Mouse (Mus musculus) ZHBTc4 (cell line): Measurements from ENCODE around the gene Crocc.

Experiments
- DNase-seq: peaks from one replicate; pipeline ENCODE4 v3.0.0-alpha.2; 2011; ENCODE audit warnings: low read depth, low spot score

Crocc gene

DNA sequence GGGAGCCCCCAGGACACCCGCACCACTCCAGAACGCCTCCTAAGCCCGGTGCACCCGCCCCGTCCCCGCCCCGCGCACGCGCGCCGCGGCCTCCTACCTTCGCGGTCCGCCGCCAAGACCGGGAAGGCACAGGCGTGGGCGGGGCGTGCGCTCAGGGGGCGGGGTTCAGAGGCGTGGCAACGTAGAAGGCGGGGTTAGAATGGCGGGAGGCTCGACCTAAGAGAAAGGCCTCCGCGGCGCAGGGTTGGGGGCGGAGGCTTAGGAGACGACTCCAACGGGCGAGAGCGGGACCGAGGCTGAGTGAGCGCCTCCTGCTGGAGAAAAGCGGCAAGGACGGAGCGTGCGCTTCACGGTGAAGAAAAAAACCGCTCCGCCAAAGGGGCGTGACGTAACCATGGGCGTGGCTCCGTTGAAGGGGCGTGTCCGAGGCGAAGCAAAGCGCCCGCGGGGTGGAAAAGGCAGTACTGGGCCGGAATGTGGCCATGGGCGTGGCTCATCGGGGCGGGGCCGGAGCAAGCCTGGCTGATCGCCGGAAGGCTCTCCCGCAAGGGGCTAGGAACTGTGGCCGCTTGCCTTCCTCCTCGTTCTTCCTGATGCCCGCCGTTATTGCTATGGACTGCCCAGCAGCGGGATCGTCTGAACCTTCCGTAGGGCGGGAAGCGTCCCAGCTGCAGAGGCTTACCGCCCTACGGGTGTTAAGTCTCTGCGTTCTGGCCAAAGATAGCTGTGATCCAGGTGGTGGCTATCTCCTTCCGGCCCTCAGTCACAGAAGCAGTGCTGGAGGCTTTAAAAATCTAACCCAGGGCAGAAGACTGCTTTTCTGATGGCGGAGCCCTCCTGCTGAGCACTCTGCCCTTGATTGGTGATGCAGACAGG is at the start of gene Crocc:
Gene Crocc (minus strand): TSS at position 125 of the 876 bp plus-strand sequence.
- peak; percentile 99 for DNase-seq

DNA sequence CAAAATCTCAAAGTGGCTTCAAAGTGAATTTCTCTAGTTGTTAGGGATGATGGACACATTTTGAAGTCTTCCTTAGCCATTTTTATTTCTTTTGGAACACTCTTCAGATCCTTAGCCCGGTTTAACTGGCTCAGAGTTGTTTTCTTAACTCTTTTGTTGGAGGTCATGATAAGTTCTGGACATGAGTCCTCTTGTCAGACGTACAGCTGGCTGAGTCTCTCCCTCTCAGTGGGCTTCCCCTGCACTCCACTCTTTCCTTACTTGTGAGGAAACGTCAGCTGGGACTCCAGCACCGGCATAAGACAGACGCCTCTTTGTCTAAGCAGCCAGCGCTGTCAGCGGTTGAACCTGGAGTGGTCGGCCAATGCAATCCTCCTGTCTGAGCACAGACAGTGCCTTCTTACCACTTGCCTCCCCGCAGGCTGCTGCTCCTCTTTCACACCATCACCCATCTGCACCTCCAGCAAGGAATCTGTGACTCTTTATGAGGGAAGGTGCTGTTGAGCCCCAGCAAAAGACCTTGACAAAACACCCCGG is 47.9 kb upstream of the Crocc start:
- no peak for DNase-seq

DNA sequence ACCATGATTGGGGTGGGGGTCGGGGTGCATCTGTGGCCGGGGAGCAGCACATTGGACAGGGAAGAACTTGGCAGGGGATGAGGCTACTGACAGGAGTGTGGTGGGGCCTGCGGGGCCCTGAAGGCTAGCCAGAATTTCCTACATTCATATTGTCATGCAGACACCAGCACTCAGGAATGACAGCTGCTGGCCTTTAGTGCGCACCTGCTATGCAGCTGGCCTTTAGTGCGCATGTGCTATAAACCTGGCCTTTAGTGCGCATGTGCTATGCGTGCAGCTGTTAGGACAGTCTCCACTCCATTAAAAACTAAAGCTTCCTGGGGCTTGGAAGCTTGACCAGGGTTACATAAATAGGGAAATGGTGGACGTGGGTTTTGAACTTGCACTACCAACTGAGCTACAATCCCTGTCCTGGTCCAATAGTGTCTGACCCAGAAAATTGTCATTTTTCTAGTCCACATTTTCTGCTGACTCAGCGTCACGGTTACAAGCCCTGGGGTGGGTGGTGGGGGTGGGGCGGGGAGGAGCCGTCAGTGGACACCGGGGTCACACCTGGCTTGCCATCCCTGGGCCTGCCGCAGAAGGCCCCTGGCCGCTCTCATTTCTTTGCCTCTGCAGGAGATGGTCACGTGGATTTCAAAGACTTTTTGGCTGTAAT is 46.3 kb upstream of the Crocc start:
- DNase-seq = no peak

DNA sequence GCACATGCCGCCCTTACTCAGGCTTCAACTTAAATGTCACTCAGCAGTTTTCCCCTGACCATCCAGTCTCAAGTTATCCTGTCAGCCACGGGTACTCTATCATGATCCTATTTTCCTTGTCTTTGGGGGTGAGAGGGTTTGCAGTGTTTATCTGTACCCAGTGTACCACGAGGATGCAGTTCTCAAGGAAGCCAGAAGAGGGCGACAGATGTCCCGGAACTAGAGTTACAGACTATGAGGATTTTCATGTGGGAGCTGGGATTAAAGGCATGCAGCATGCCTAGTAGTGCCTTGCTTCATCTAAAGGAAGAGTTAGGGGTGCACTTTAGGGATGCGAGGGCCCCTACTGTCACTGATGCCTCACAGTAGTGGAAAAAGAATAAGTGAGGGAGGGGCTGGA is 41.5 kb upstream of the Crocc start:
- peak; percentile 86 for DNase-seq

GRCm38 (mm10) chr4:141101291-141101690 is 40.9 kb upstream of the Crocc start:
- peak; percentile 54 for DNase-seq

- DNase-seq = no peak
Observed at GRCm38 (mm10) chr4:141099956-141100355, 39.6 kb upstream of the Crocc start.

DNA sequence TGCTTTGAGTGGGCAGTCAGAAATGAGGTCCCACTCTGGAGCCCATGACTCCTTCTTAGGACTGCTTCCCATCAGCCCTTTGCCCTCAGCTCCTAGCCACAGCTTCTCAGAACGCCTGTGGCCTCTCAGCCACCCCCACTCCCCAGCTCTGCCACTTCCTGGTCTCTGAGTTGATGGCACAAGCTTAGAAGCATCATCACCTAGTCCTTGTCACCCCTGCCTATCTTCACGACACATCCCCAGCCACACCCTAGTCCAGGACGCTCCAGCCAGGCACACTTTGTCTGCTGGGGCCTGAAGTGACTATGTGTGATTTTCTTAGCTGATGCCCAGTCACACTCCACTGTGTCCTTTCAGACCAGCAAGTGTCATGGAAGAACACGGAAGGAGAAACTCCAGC is 38.6 kb upstream of the Crocc start:
- no peak for DNase-seq

DNA sequence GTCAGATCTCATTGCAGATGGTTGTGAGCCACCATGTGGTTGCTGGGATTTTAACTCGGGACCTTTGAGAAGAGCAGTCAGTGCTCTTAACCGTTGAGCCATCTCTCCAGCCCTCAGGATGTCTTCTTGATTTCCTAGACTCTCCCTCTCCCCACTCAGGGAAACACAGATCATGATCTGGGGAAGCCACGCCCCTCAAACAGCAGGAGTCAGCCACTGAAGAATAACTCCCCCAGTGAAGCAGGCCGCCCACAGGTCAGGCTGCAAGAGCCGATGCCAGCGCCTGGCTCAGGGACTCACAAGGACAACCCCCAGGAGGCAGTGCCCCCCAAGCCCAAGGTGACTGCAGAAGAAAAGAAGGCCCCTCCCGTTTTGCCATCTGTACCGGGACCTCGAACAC is 36.4 kb upstream of the Crocc start:
- DNase-seq = peak; percentile 57

- no peak for DNase-seq
Observed at GRCm38 (mm10) chr4:141095016-141095415, 34.7 kb upstream of the Crocc start.

GRCm38 (mm10) chr4:141088714-141089113 is 28.4 kb upstream of the Crocc start:
- no peak for DNase-seq

DNA sequence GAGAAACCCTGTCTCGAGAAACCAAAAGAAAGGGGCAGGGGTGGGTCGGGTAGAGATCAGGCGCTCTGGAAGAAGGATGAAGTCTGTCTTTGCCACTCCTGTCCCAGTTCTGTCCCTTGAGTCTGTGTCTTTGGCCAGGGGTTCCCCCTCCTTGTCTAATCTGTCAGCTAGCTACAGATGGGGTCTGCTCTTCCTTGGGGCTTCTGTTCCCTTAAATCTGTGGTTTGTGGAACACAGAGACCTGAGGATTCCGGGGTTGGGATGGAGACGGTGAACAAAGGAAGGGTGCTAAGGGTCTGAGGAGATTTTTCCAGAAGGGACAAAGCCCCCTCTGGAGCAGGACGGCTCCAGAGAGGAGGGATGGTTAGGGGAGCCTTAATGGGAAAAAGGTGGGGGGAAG is 27.7 kb upstream of the Crocc start, which contains the start of gene Spata21:
Gene Spata21 (plus strand): TSS at position 301 of the 400 bp plus-strand sequence.
- DNase-seq = no peak

DNA sequence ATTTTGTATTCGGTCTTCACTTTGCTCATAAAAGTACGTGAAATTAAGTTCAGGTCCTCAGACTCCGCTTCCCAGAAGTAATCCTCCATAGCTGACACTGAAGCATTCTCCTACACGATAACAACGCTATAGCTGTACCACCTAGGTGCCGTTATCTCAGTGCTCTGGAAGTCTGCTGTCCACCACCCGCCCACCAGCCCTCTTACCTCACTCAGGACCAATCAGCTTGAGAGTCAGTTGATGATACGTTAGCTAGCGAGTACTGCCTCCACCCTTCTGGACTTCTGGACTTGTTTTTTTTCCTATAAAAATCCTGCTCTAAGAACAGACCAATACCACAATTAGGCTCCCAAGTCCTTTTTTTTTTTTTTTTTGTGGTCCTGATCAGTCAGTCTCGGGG is 26.5 kb upstream of the Crocc start:
- DNase-seq = no peak

DNA sequence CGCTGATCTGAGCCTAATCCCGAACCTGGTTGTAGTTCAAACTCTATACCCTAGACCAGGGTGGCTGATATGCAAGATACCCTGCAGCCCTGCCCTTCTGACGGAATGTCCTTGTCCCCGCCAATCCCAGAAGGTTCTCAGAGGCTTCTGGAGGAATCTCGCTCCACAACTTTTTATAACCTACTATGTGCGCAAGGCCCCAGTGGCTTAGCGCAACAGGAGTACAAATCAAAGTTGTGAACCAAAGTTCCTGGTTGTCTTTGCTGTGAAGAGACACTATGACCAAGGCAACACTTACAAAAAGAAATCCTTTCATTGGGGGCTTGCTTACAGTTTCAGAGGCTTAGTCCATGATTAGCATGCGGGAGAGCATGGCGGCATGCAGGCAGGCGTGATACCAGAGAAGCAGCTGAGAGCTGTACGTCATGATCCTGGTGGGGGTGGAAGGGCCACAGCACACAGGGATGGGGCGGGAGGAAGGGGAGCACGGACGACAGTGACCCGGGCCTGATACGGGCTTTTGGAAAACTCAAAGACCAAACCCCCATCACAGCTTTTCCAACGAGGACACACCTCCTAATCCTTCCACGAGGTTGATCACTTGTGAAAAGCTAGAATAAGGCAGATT is 18.3 kb upstream of the Crocc start:
- DNase-seq = peak; percentile 51

- peak; percentile 98 for DNase-seq
Observed at GRCm38 (mm10) chr4:141077681-141078509, 17.5 kb upstream of the Crocc start, which contains the start of gene Necap2. TSS of gene Necap2 (minus strand) at chr4:141078357.

GRCm38 (mm10) chr4:141076761-141077506 is 16.6 kb upstream of the Crocc start:
- DNase-seq = no peak

DNA sequence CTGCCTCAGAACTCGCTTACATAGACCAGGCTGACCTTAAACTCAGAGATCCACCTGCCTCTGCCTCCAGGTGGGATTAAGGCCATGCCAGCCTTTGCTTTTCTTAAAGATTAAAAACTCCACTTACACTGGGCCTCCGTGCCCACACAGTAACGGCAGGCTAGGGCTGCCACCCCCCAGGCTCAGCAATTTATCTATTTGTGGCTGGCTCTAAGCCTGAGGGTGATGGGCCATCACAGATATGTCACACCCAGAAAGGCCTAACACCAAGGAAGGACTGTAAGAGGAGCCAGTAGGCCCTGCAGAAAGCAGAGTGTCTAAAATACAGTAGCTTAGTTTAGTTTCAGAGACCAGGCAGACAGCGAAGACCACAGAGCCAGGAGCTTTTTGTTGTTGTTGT is 13.8 kb upstream of the Crocc start:
- DNase-seq = no peak

DNA sequence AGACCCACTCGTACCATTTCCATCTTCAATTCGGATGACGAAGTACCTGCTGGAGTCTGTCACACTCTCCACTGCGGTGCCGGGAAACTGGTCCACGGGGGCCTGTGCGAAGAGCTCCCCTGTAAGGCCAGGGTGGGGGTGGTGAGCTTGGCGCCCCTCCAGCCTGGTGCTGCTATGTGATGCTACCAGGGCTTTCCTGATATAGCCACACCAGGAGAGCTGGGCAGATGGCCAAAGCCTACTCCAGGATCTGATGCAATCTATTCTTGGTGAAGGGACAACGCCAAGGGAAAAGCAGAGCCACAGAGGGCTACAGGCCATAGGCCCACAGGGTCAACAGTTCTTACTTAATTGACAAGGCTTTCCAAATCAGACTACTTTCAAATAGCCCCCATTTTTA is 13.3 kb upstream of the Crocc start:
- DNase-seq = no peak

DNA sequence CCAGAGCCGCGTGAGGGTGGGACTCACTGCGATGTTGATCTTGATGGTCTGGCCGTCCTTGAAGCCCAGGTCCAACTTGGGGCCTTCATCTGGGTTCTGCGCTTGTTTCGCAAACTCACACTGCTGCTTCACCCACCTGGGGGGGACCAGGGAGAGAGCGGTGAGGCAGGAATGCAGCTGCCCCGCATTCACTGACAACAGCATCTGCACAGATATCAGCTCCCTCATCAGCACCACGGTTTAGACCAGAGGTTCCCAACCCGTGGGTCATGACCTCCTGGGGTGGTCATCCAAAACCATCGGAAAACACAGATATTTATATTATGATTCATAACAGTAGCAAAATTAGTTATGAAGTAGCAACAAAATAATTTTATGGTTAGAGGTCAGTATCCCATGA is 12.2 kb upstream of the Crocc start:
- no peak for DNase-seq

DNA sequence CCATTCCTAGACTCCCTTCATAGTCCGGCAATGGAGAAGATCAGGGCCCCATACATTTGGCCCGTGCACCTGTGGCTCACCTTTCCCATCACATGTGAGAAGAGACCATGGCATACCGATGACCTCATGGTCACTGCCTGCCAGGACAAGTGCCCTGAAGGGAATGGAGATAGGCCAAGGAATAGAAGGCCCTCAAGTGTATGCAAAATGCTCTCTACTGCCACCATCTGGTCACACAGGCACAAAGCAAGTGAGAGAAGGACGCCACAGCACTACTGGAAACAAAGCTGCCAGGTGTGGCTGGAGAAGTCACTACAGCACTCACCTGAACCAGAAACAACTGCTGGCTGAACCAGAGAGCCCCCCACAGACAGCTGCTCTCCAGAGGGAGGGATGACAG is 9.4 kb upstream of the Crocc start:
- DNase-seq = no peak

DNA sequence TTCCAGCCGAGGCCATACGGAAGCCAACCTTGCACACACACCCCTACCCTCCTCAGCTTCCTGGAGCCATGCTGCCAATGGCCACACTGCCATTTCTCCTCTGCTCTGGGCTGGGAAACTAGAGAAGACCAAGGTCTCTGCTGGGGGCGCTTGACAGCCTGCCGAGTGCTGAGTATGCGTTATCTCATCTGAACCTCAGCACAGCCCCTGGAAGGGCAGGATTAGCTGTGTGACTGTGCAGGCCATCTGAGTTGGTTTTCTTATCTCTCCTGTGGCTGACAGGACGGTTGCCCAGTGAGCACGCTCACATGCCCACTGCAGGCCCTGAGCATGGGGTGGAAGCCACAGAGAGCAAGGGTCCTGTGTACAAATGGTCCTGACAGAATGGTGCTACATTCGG is 8.3 kb upstream of the Crocc start:
- DNase-seq = no peak
